Mouse (Mus musculus): Measurements from ENCODE around the gene Unc13b.

DNA sequence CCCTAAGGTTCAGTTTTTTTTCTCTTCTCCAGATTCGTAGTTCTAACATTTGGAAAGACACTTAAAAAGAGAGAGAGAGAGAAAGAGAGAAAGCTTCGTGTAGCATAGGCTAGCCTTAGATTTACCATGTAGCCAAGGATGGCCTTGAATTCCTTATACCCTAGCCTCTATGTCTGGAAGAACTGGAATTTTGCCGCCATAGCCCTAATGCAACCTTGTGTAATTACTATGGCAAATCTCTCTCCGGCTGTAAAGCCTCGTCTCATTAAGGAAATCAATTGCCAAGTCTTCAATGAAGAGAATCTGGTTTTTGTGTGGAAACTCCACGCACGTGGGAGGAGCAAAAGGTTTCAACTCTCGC is 381 bp upstream of the Unc13b start:
- TF ChIP-seq CTCF (IDR thresholded peaks at IDR 0.05) (no peak), EP300 (IDR thresholded peaks at IDR 0.05) (no peak)

Data from lung, postnatal 0 days (tissue).